Mouse (Mus musculus): Measurements from ENCODE around the gene Ccsap.

DNA sequence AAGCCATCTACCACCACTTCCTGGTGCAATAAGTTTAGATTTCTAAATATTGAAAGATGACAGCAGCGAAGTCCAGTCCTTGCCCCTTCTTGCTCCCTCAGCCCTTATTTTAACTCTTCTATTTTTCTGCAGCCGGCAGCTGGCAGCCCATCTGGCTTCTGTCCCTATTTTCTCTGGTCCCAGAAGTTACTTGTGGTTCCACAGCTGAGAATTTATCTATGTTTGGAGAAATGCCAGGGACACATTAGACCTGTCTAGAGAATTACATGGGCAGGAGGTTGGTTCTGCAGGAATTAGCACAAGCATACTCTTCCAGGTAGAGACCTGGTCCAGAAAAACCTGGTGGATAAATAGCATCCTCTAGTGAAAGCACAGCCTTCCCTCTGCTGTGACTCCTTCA lies 17.9 kb upstream of the Ccsap start:
- TF ChIP-seq CTCF (IDR thresholded peaks at IDR 0.05; ENCODE audit: control insufficient read depth, insufficient read depth, insufficient read length) (no peak), USF1 (IDR thresholded peaks at IDR 0.05; ENCODE audit: low read depth) (no peak), MAX (IDR thresholded peaks at IDR 0.05) (no peak), FOSL1 (IDR thresholded peaks at IDR 0.05; ENCODE audit: insufficient read depth, low read length, poor library complexity, severe bottlenecking) (no peak), MYOD1 (IDR thresholded peaks at IDR 0.05; ENCODE audit: control insufficient read depth, insufficient read length, low read depth) (no peak), MYOG (IDR thresholded peaks at IDR 0.05; ENCODE audit: control insufficient read depth, extremely low read depth, insufficient read length) (no peak)
